Mouse (Mus musculus) ES-Bruce4 (cell line): ENCODE measurements around the gene Wbp2.

ENCODE experiments used
- CTCF ChIP-seq: IDR thresholded peaks from one replicate; pipeline ENCODE4 v1.8.1; 2011; ENCODE audit warnings: low read depth, low read length
- EP300 ChIP-seq: IDR thresholded peaks from 2 replicates; pipeline ENCODE4 v1.6.1; 2011; ENCODE audit warnings: low read depth, low read length; ENCODE audit not compliant: insufficient read depth
- POLR2A ChIP-seq: IDR thresholded peaks from one replicate; pipeline ENCODE4 v1.8.1; 2011; ENCODE audit warnings: low read length; ENCODE audit not compliant: insufficient read depth

- TF ChIP-seq CTCF (no peak), POLR2A (no peak), EP300 (no peak)
These were observed 44.8 kb upstream of the Wbp2 start for GRCm38 (mm10) chr11:116131349-116132170.
